Mouse (Mus musculus) left cerebral cortex, postnatal 4 days (tissue): ENCODE data around the gene Kcna10. TPM values are rescaled to one million over a fixed set of nuclear protein-coding genes. Genes with fewer than 3 reads are reported as not detected.

Experiments
- DNase-seq: peaks from one replicate; pipeline ENCODE4 v3.0.0-alpha.2; 2022
- intact Hi-C: fragments of 180-260 bp; cut with DNase I; formaldehyde crosslinking; loops from one replicate; pipeline ENCODE4 v1.15.1; 2025
- total RNA-seq, 2 experiments: library from RNA; stranded (reverse); gene quantifications; 2 replicates each; pipeline ENCODE4 v1.2.3; 2021

Gene Kcna10
- total RNA-seq, result under 1 TPM in 1 of 2 experiments, not detected in 1; 0.54 TPM

DNA sequence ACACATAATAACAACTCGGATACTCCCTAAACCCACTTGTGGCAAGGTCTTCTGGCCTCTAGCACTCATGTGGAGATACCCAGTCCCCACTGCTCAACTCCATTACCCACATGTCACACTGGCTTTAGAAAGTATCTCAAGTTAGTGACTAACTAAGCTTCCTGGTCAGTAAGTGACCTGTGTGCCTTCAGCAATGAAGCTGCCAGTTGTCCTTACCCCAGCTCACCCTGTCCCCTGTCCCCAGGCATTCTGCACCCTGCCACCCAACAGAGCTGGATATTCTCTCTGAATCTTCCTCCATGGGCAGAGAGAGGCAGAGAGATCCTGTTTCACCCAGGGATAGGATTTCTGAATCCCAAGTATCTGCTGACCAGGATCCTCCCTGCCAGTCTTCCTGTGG, at the start of gene Kcna10:
Gene Kcna10, plus strand, starts transcription at position 301 of the 400 bp plus-strand sequence.
- DNase-seq, result no peak
- intact Hi-C loops, result loop anchor here (10.0 kb wide), 1 partner anchor 238 kb away; no protein-coding TSS in a partner anchor

DNA sequence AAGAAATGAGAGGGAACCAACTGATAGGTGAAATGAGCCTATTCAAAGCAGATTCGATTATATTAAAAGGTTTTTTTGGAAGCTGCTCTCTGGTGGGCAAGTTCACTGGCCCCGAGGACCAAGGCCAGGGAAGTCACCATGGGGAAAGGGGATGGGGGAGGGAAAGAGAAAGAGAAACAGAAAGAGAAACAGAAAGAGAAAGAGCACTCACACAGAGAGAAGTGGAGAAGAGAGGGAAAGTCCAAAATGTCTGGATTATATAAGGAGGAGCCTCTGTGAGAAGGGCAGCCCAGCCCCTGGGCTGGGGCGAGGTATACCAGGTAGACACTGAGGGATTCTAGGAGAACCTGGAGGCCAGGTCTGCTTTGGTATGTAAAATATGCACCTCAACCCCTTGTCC, 48.4 kb upstream of the Kcna10 start:
- no peak for DNase-seq
- intact Hi-C loops, result no loop called here

DNA sequence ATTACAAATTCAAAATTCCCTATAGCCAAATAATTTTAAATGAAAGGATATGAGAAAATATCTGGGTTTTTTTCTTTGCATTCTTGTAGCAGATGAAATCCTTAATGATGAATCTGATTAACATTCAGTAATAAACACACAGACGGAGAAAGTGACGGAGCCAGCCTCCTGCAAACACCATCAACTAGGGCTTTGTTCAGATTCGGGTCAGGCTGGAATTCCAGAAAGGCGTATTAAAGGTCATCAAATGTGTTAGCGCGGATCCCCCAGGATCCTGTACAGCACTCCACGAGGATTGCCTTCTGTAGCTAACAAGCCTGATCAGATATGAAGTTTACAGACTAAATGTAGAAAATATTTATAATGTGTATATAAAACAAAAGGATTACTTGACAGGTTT, 35.7 kb upstream of the Kcna10 start:
- no peak for DNase-seq
- intact Hi-C loops, result no loop called here

DNA sequence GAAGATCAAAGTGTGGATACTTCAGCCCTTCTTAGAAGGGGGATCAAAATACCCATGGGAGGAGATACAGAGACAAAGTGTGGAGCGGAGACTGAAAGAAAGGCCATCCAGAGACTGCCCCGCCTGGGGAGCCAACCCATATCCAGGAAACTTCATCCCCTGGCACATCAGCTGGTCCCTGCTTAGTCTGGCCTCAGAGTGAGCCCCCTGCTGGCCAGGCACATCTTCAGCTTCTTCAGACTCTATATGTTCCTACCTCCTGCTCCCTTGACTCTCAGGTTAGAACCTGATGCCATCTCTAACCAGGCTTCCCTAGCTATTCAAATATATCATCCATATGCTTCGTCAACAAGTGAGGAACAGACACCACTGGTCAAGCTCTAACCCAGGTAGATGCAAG, 33.9 kb upstream of the Kcna10 start:
- no peak for DNase-seq
- intact Hi-C loops, result no loop called here

DNA sequence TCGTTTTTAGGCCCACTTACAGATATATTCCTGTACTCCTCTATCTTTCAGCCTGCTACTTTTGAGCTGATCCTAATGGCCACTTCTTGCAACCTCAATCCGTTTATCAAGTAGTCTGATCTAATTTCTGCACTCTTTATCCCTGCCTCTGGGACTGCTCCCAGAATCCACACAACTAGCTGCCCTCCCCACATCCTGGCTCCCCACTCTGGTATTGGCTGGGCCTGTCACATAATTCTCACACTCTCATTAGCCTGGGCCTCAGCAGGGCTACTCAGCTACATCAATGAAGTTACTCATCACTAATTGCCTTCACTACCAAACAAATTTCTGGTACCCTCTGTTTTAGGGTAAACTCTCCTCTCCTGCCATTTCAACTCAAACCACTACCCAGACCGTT, 32.4 kb upstream of the Kcna10 start:
- DNase-seq, result no peak
- intact Hi-C loops, result no loop called here

DNA sequence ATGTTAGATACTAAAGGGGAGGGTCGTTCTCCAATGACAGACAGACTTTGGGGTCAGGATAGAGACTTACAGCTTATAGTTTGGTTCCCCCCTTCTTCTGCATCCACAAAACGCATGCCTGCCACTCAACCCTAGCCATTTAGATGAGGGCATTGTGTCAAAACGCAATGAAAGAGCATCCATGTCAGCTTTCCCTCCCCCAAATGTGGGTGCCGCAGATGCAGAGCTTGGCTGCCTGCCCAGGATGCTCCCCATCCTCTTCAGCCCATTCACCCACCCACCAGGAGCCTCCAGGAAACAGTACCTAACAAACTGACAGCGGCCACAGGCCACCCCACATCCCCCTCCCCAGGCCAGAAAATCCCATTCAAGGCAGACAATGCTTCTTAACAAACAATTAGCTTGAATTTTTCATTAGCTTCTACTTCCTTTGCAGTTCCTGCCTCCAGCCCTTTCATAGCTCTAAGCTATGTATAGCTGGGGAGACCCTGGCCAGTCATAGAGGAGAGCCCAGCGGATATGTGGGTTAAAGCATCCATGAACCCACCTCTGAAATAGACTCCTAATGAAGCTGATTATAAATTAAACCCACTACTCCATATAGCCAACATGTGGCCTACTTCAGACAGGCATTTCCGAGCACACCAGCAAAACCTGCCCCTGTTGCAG, 31.9 kb upstream of the Kcna10 start:
- intact Hi-C loops, result no loop called here
- DNase-seq, result peak; percentile 36

DNA sequence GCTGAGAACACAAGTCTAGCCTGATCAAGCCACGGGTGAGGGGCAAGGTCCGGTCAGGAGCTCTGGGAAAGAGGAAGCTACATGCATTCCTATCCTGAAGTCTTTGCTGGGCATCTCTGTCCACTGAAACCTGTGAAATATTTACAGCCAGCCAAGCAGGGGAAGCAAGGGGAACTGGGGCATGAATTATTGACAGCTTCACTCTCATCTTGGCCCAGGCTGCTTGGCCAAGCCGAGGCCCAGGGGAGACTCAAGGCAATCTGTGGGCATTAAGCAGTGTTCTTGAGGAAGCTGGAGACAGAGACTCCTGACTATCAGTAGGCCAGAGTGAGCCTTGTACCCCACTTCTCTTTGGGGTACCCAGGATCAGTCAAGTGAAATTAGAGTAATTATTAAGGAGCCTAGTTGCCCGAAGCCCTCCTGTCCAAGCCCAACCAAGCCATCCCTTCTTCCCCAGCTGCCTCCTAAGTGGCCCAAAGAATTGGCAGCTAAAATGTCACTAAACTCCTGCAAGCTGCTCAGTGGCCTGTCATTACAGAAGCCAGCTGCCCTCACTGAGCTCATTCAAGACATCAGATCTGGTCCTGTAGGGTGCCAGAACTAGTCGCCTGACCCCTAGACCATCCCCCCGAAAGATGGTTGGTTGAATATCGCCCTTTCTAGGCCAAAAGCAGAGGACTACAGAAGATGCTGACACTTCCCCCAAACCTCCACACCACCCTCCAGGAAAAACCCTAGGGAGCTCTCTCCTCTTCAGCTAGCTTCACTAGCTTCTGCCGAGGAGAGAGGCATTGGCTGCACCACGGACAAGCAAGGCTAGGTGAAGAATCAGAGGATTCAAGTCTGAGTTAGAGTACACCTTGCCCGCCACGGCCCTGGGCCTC, 28.8 kb upstream of the Kcna10 start:
- intact Hi-C loops, result no loop called here
- peak; percentile 68 for DNase-seq

DNA sequence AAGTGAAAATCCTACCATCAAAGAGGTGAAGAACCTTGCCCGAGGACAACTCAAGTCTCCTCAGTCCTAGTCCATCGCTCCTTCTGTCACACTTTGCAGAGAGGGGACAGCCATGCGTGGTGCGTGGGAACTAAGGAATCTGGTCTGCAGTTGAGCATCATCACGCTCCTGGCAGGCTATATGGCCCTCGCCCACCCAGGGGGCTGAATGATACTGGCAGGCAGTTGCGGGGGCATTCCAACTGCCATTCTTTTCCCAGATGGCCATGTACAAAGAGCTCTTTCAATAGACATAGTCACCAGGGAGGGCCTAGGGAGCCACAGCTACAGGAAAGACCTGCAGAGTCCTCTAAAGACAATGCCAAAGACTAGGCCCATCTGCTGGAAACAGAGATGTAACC, 24.0 kb upstream of the Kcna10 start:
- peak; percentile 28 for DNase-seq
- intact Hi-C loops, result no loop called here

DNA sequence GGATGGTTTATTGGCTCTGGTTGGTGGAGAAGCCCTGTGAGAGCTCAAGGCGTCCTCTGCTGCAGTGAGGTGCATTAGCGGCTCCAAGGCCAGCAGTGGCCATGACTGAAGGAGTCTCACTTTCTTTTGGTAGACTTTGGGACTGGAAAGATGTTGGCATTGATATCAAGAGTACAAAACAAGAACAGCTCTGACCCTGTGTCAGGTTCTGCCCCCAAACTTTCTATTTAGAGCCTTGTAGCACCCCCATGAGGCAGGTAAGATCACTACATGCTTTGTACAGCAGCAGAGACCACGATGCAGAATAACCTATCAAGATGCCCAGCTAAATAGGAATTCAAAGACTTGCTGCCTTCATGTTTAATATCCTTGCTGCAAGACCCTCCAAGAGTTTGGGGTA, 23.4 kb upstream of the Kcna10 start:
- intact Hi-C loops, result no loop called here
- no peak for DNase-seq

DNA sequence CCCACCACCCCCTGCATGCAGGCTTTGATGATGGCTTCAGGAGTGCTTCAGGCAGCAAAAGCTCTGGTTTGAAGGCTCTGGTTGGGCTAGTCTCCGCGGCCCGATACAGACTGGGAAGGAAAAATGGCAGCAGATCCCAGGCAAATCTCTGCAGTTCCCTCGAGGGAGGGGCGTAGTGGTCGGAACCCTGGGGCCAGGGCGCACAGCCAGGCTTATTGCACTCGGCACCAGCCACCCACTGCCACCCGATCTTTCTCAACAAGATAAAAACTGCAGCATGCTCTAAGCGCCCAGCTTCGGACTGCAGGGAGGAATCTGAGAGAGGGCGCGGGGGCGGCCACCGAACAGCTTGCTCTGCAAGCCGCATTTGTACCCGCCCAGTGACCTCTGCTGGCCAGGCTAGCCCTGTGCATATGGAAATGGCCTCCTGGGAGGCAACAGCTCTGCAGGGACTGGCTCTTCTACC, 23.0 kb upstream of the Kcna10 start:
- intact Hi-C loops, result no loop called here
- DNase-seq, result peak; percentile 49

DNA sequence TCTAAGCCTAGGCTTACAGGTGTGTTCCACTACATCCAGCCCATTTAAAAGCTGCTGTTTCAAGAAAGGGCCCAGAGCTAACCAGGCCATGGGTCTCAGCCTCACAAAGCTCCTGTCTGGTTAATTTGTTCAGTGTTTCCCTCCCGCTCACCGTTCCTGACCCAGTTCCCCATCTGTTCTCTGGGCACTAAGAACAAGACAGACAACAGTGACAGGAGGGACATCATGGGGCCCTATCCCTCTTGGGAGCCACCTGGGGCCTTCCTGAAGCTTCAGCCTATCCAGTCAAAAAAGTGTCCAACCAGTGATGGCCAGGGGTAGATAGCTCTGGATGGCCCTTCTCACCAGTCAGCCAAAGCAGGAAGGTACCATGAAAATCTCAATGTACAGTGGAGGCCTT, 20.1 kb upstream of the Kcna10 start:
- intact Hi-C loops, result no loop called here
- no peak for DNase-seq

DNA sequence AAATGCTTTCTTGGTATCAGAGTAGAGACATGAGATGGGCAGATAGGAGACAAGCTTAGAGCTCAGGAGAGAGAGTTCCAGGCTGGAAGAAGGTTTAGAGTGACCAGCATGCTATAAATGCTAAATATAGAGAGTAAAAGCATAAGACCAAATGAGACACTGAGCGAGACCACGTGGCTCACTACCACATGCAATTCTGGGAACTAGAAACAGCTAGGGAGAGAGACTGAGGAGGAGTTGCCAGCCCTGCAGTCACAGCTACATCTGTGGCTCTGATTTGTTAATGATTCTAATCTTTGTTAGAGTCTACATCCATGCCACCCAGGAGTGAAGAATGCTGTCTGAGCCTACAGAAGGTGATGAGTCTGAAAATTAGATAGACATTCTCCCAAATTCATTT, 13.3 kb upstream of the Kcna10 start:
- intact Hi-C loops, result no loop called here
- no peak for DNase-seq

DNA sequence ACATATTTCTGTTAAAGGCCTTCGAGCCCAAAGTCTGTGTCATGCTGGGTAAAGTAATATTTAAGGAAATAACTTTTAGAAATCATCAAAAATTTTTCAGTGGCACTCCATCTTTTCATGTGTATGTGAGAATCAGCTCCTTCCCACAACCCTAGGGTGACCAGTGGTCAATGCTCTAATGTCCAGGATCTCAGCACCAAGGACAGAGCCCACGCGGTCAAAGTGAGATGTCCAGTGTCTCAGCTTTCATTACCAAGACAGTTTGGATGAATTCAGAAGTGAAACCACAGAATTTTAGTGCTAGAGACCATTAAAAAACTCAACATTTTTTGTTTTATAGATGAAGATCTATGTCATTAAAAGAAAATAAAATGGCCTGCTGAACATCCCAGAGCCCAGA, 10.9 kb upstream of the Kcna10 start:
- DNase-seq, result no peak
- intact Hi-C loops, result no loop called here

DNA sequence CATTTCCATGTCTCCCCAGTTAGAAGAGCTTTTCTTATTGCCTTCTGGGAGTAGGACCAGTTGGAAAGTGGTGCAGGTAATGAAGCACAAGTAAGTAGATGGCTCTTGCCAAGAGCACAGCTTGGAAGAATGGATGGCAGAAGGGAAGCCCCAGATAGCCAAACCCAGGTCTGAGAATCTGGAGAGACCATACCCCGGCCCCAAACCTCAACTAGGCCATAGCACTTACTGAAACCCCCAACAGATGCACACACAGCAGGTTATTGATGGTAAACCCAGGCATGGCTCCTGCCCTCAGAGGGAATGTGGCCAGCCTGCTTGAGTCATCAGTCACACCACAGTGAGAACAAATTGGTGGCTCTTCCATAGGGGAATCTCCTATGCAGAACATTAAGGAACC, 10.3 kb upstream of the Kcna10 start:
- peak; percentile 79 for DNase-seq
- intact Hi-C loops, result no loop called here

DNA sequence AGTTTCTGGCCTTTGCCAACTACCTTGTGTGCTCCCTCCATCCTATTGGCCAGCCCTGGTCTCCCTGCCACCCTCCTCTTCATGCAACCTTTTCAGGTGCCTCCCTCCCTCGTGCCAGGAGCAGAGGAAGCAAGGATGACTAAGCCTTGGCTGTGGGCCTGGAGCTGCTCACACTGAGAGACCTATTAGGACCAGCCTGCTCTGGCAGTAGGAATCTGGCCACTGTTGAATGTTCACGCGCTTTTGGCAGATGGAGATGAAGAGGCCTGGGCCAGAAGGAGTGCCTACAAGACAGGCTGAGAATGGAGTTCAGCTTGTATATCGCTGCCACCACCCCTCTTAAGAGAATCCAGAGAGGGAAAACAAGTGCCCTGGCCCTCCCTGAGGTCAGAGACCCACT, 7.4 kb upstream of the Kcna10 start:
- peak; percentile 92 for DNase-seq
- intact Hi-C loops, result no loop called here

DNA sequence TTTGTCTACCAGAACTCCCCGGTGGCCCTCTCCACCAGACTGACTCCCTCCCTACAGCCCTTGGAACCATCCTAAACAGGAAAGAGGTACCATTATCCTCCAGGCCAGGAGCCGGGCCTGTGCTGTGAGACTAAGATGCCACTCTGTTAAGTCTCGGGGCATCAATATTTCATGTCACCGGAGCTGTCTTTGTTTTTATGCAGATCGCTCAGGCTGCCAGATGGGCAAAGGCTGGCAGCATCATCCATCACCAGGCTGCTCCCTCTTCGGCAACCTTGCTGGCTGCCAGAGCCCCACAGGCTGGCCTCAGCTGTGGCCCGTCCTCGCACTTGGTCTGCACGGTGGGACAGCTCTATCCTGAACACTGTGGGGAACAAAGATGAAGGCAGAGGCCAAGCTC, 6.4 kb upstream of the Kcna10 start:
- intact Hi-C loops, result no loop called here

DNA sequence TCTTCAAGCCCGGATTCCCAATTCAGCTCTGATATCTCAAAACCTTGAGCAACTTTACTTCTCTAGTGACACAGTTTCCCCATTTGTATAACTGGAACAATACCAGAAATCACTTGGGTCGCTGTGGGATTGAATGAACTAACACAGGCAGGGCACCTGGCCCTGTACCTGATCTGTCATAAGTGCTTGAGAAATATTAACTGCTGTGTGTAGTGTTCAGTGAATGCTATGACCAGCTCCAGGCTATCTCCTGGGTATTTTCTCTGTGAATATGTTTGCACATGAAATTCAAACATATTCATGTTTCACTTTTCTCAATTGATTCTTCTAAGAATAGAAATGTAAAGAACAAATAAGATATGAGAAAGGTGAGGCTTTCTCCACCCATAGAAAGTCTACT, 2.0 kb upstream of the Kcna10 start:
- intact Hi-C loops, result loop anchor here (10.0 kb wide), 1 partner anchor 236 kb away; no protein-coding TSS in a partner anchor
- DNase-seq, result no peak

More for the DNA sequence above, 6.4 kb upstream of the Kcna10 start:
- DNase-seq, result peak; percentile 81

DNA sequence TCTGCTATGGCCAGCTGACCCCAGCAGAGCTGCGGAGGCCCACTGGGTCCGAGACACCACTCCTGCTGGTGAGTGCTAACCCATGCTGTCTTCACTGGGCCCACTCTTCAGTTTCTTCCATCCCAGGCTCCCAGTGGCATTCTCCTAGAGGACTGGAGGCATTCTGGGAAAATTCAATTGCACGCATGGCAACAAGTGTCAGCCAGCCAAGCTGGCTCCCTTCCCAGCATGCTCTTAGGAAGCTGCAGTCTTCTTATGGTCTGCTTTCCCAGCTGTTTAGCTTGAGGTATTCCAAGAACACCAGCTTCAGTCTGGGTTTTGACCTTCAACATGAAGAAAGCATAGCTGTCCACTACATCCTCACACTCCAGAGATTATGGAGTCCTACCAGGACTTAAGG, 322 bp downstream of the Kcna10 start:
- peak; percentile 48 for DNase-seq
- intact Hi-C loops, result loop anchor here (10.0 kb wide), 1 partner anchor 238 kb away; no protein-coding TSS in a partner anchor

DNA sequence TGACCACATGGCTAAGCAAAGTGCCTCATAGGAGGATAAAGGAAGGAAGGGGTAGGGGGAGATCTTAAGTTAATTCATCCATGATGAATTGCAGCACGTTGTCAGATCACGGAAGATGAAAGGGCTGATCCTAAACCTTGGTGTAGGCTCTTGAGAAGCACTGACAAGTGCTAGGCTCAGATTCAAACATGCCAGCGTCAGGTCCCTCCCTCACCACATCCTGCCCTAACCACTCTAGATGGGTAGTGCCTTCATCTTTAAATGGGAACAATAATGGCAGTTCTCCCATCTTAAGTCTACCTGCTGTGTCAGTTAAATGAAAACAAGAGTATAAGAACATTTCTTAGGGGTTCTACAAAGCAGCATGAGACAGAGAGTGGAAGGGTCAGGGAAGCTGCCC, 2.7 kb downstream of the Kcna10 start:
- intact Hi-C loops, result loop anchor here (5.0 to 10.0 kb wide), 2 partner anchors 241 to 288 kb away; no protein-coding TSS in a partner anchor

DNA sequence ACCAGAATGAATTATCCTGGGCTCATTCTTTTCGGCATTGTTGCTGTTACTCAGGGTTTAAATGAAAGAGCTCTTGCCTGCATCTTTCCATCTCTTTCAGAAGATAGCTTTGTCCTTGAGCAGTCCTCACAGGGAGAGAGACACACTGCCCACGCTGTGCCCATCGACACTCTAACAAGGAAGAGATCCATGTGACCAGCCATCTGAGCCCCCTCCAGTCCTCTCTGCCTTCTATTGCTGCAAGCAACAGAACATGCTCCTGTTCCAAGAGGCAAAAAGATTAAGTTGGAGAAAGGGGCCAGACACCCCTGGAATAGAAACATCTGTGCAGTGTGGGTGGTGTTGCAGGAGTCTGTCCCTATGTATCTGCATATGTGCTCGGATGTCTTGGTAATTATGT, 4.2 kb downstream of the Kcna10 start:
- intact Hi-C loops, result loop anchor here (2.0 to 10.0 kb wide), 3 partner anchors 92 to 290 kb away; no protein-coding TSS in a partner anchor
- DNase-seq, result no peak

More for the DNA sequence above, 2.7 kb downstream of the Kcna10 start:
- no peak for DNase-seq

DNA sequence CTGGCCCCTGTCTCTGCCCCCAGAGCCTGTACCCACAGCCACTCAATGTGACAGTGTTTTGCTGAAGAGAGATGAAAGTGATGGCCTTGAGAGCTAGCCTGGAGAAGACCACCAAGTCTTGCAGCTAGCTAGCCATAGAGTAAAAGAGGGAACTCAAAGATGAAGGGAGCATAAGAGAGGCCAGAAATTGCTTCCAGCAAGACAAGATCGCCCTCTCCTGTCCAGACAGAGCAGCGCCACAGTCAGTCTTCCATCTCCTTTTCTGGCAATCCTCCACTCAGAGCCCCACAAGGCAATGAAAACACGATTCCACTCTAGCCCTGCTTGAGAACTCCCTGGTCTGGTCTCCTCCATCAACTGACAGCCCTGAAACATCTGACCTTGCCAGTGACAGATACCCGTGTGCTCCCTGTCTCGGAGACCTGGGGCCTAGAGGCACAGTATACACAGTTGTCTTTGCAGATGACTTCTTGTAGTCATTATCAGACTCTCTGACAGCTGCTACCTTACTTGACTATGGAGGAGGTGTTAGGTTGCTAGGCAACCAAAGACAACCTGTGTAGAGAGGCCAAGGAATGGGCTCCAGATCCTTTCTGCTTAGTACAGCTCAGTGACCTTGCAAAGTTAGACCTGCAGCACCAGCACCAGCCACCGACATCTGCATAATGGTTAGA, 5.5 kb downstream of the Kcna10 start:
- peak; percentile 72 for DNase-seq
- intact Hi-C loops, result loop anchor here (5.0 to 10.0 kb wide), 2 partner anchors 244 to 291 kb away; no protein-coding TSS in a partner anchor
